Mouse (Mus musculus) liver, postnatal 0 days (tissue): ENCODE results near the gene Pcgf3.

Experiments
- CTCF ChIP-seq: sonication (generic); IDR thresholded peaks from 2 replicates; pipeline ENCODE4 v1.5.1; 2016; ENCODE audit warnings: antibody characterized with exemption, low read depth
- EP300 ChIP-seq: IDR thresholded peaks from 2 replicates; pipeline ENCODE4 v1.6.1; 2016; ENCODE audit warnings: antibody characterized with exemption, low read depth, mild to moderate bottlenecking

DNA sequence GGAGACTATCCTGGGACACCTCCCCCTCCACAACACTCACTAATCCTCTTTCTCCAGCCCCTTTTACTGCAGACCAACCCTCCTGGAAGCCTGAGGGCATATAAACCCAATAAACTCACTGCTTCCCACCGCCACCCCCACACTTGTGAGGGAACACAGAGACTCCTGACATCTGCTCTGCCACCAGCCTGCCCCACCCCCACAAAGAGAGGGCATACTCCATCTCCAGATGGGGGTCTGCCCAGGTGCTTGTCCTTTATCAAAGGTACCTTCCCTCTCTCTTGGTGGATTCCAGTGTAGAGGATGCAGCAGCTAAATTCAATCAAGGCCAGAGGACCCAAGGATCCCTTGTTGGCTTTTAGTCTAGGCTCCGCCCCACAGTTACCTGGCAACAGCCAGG is 60.0 kb downstream of the Pcgf3 start:
- TF ChIP-seq CTCF (no peak), EP300 (no peak)
